Mouse (Mus musculus) frontal cortex, postnatal 36 days (tissue): ENCODE data around the gene Prpsap1.
"Not testable (repeated sequence)": the region's sequence is repeated elsewhere in the genome, so short reads cannot be mapped to it uniquely, and the experiment has no call there.

ENCODE experiments used
- DNase-seq, 2 experiments: peaks; one replicate each; pipeline ENCODE4 v3.0.0; 2022; ENCODE audit warnings: low spot score in 2 of 2

Prpsap1 gene

GRCm38 (mm10) chr11:116515330-116516020 lies 21.5 kb upstream of the Prpsap1 start:
- no peak for DNase-seq

DNA sequence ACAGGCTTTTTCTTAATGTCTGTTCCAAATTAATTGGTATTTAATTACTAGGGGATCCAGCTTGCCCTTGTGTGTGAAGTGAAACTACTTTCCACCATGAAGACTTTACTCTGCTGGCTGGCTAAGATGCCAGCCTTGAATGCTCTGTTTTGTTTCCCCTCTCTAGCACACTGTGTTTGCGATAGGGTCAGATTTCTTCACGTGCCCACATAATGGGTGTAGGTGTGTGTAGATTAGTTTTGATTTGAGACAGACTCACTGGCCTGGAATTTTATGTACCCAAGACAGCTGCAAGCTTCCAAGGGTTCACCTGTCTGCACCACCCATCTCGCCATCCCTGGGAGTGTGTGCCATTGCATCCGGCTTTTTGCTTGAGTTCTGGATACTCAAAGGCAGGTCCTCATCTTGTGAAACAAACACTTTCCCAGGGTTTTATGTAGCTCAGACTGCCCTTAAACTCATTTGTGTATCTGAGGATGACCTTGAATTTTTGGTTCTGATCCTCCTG lies 19.6 kb upstream of the Prpsap1 start:
- no peak for DNase-seq

GRCm38 (mm10) chr11:116512987-116513386 lies 19.0 kb upstream of the Prpsap1 start:
- DNase-seq: no peak

DNA sequence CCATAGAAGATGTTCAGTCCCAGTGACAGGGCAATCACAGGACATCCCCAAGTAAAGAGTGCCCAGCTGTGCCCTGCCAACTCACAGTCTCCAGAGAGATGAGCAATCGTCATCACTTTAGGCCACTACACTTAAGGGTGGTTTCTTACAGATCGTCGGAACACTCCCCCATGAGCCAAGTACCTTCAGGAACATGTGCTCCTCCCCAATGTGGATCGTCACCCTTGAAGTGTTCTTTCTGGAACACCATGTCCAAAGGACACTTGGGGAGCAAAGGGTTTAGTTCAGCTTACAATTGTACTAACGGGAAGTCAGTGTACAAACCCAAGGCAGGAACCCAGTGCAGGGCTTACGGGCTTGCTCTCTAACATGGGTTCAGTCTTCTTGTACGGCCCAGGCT lies 18.2 kb upstream of the Prpsap1 start:
- no peak for DNase-seq

DNA sequence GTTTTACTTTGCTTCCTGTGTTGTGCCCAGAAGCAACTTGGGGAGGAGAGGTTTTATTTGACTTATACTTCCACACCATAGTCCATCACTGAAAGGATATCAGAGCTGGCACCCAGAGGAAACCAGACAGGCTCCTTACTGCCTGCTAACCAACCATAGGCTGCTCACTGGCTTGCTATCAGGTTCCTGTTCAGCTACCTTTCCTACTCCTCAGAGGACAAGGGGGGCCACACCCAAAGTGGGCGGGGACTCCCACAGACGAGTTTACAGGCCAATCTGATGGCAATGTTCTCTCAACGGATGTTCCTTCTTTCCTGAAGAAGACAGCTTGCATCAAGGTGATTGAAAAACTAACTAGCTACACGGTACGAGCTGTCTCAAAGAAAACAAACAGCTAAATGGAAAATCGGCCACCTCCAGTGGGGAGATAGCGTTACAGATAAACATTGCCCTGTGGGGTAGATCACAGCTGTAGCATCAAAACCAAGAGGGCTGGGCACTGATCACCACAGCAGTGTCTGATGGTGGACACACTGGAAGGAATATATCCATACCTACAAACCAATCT lies 17.4 kb upstream of the Prpsap1 start:
- DNase-seq: no peak

DNA sequence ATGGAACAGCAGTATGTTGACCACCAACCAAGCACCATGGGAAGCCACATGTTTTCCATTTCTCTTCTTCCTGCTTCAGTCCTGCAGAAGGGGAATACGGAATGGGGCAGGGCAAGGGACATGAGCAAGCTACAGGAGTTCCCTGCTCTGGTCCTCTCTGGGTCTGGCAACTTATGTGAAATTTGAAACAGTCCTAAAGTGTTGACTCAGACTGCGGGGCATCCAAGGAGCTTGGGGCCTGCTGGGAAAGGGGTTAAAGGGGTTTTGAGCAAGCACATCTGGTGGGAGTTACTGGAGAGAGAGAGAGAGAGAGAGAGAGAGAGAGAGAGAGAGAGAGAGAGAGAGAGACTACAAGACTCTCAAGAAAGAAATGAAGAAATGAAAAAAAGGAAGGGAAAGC lies 14.7 kb upstream of the Prpsap1 start:
- no peak for DNase-seq

DNA sequence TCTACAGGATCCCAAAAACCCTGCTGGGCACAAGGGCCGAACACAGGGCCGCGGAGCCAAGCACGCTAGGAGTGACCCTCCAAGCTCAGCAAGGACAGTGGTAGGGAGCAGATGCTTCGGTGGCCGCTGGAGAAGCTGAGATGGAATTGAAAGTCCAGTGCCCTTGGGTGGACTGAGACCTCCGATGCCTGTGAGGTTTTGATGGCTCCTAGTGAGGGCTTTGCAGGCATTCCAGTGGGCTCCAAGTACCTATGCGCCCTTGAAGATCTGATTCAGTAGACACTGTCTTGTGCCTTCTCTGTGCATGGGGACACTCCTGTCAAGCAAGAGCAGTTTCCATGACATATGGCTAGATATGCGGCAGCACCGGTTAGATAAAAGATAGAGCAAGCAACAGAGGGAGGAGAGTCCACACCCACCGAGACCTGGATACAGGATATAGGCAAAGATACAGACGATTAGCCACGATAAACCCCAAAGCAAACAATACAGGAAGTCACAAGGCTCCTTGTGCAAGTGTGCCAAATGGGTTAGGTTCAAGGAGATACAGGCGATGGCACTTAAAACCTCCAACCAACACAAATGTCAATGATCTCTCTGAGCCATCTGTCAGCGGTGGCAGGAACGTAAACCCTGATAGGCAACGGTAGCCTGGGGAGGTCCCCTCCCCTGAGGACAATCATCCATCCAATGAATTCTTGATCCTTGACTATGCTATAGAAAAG lies 12.3 kb upstream of the Prpsap1 start:
- no peak for DNase-seq

DNA sequence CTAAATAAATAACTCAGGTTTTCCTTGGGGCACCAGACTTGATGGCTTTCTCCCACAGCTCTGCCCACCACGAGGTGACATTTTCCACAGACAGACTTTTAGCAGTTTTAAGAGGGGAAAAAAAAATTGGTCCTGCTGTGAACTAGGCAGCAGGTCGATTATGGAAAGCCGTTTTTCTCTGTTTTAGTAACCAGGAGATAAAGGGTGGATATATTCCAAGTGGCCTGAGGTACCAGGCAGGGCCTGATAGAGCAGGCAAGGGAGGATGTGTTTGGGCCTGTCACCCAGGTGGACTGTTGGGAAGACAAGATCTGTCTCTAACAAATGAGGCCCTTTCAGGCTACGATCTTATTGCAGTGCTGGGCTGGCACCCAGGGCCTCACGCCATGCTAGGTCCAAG lies 11.6 kb upstream of the Prpsap1 start:
- no peak for DNase-seq

DNA sequence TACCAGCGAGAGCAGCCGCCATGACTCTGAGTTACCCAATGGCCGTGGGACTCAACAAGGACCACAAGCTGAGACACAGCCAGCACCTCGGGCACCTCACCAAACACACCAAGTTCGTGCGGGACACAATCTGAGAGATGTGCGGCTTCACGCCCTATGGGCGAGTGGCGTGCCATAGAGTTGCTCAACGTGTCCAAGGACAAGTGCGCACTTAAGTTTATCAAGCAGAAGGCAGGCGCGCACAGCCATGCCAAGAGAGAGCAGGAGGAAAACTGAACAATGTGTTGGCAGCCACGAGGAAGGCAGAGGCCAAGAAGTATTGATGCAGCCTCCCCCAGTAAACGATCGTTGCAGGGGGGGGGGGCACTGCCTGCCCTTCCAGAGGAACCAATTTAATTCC lies 10.5 kb upstream of the Prpsap1 start:
- DNase-seq: no peak

DNA sequence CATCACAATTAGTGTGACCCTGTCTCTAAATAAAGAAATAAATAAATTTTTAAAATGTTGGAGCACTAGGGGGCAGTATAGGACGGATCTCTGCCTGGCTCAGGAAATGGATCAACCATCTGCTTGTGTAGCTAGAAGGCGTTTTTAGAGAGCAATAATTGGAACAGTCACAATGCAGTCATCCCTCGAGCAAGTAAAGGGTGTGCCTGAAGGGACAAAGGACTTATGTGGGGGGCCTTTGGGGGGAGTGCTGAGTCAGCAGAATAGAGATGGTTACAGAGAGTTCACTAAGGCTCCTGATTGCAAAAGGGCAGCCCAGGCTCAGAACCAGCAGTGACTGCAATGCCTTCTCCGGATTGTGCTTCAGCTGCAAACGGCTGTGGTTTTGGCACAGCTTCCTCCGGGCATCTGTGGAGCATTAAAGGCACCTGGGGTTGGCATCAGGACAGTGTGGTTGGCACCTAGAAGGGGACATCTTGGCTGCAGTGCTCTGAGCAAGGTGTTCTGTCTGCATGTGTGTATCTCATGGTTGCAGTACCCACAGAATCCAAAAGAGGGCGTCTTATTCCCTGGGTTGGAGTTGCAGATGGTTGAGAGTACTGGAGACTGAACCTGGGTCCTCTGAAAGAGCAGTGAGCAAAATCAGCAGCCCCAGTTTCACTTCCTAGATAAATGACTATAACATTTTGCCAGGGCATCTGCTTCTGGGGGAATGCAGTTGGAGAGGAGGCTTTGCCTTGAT lies 7.2 kb upstream of the Prpsap1 start:
- peak in 1 of 2 experiments; percentile 44 for DNase-seq

- DNase-seq: no peak
Measured at GRCm38 (mm10) chr11:116499018-116499417, 5.0 kb upstream of the Prpsap1 start.

- DNase-seq: no peak
Measured at GRCm38 (mm10) chr11:116498596-116498995, 4.6 kb upstream of the Prpsap1 start.

GRCm38 (mm10) chr11:116497313-116497712 lies 3.3 kb upstream of the Prpsap1 start:
- no peak for DNase-seq

GRCm38 (mm10) chr11:116494474-116495174 lies 622 bp upstream of the Prpsap1 start:
- peak; percentile 78 to 82 for DNase-seq

GRCm38 (mm10) chr11:116493191-116493590 lies 811 bp downstream of the Prpsap1 start:
- DNase-seq: no peak

GRCm38 (mm10) chr11:116492507-116492906 lies 1.5 kb downstream of the Prpsap1 start:
- not testable (repeated sequence) for DNase-seq

- DNase-seq: no peak
Measured at GRCm38 (mm10) chr11:116491338-116491737, 2.7 kb downstream of the Prpsap1 start.

GRCm38 (mm10) chr11:116490232-116491107 lies 3.5 kb downstream of the Prpsap1 start:
- peak; percentile 86 to 89 for DNase-seq

- no peak for DNase-seq
Measured at GRCm38 (mm10) chr11:116489771-116490231, 4.2 kb downstream of the Prpsap1 start.

GRCm38 (mm10) chr11:116488693-116489375 lies 5.2 kb downstream of the Prpsap1 start:
- no peak for DNase-seq
